Mouse (Mus musculus) kidney, postnatal 14 days (tissue): ENCODE measurements around the gene Shox2.

ENCODE experiments used
- DNase-seq: peaks from one replicate; pipeline ENCODE4 v3.0.0; 2022; ENCODE audit warnings: mixed read lengths

The Shox2 gene

GRCm38 (mm10) chr3:66959972-66960371, 21.6 kb downstream of the Shox2 start:
- DNase-seq = no peak

GRCm38 (mm10) chr3:66955126-66955525, 26.4 kb downstream of the Shox2 start:
- DNase-seq = no peak

GRCm38 (mm10) chr3:66939675-66940074, 41.9 kb downstream of the Shox2 start:
- no peak for DNase-seq

- peak; percentile 2 for DNase-seq
These were observed 59.1 kb downstream of the Shox2 start for GRCm38 (mm10) chr3:66922436-66922835.
